Mouse (Mus musculus) c-Kit-positive CD71-positive TER-119-positive erythroid progenitor cells, embryonic 14.5 days (primary cell): Measurements from ENCODE around the gene Arsb.
A peak's percentile ranks its signal among the peaks of the same experiment; 100 is the strongest.

ENCODE experiments used
- DNase-seq: peaks from one replicate; pipeline ENCODE4 v3.0.0-alpha.2; 2013; ENCODE audit warnings: low spot score

Gene Arsb

DNA sequence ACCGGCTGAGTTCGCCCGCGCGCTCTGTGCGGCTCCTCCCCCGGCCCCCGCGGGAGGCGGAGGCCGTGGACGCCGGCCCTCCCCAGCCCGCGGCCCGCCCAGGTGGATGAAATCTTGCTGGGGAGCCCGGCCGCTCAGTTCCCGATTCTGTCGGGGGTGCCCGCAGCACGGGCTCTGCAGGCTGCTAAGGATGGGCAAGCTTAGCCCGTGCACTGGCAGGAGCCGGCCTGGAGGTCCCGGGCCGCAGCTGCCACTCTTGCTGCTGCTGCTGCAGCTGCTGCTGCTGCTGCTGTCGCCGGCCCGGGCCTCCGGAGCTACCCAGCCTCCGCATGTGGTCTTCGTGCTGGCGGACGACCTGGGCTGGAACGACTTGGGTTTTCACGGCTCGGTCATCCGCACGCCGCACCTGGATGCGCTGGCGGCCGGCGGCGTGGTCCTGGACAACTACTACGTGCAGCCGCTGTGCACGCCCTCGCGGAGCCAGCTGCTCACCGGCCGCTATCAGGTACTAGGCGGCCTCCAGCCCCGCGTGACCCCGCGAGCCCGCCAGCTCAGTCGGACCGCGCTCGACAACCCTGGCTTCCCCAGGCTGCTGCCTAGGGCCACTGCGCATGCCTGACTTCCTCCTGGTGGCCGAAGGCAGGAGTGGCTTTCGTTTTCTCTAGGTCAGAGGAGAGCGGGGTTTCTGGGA, at the start of gene Arsb:
TSS of gene Arsb (plus strand) at position 43 of the 691 bp plus-strand sequence.
- peak; percentile 45 for DNase-seq

DNA sequence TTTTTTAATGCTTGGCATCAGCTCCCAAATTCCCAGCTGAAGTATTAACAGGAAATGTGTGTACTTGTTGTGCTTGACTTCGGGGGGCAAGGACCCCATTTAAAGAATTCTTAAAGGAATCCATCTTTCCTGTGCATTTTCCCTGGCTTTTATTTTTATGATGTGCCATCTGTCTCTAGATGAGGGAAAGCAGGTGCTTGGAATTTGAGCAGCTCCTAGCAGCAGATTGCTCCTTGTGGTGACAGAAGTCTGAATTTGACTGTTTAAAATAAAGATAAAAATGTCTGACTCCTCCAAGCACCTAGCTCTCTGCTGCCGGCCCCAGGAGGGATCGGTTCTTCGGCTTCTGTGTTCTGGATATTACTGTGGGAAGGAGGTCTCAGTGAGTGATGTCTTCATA, 49.5 kb upstream of the Arsb start:
- no peak for DNase-seq

DNA sequence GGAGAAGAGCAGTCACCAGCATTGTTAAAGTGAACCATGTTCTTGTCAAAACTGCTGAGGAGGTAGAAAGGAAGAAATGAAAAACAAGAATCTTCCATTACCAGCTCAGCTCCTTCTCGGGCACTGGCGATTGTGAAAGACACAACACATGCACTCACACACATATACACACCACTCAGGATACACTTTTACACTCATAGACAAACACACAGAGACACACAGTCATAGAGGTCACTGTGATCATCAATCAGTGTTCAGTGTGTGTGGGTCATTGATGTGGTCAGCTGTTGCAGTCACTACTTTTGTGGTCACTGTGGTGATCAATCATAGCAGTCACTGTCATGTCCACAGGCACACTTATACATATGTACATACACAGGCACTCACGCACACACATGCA, 48.0 kb upstream of the Arsb start:
- no peak for DNase-seq

DNA sequence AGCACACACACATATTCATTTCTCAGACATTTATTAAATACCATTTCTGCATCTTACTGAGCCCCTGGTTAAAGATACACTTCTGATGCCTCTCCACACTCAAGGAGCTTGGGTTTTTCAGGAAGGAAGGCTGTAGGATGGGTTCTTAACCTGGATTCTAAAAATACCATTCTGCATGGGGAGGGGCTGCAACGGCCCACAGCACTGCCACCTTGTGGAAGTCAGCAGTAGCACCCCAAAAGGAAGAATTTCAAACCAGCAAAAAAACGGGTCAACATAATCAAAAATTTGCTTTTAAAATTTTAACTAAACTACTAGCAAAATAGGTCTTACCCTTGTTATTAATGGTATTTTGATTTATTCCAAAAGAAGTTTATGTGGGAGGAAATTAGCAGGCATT, 47.2 kb upstream of the Arsb start:
- DNase-seq: no peak

DNA sequence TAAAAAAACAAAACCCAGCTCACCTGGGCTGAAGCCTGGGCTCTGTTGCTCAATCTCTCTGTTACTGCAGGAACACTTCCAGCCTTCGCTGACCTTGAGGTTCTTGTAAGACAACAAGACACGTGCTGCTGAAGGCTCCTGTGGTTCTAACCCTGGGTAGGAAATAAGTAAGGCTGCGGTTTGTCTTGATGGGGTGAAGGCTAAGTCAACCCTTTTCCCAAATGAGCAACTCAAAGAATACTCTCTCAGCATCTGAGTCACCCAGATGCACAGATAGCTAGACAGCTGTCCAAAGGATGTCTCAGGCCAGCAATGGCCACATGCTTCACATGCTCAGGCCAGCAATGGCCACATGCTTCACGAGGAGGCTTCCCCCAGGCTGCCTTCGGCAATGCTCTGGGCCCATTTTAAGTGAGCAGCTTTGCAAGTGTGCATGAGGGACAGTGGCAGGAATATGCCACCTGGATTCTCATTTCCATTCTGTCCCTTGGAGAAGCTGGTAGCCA, 36.2 kb upstream of the Arsb start:
- no peak for DNase-seq

DNA sequence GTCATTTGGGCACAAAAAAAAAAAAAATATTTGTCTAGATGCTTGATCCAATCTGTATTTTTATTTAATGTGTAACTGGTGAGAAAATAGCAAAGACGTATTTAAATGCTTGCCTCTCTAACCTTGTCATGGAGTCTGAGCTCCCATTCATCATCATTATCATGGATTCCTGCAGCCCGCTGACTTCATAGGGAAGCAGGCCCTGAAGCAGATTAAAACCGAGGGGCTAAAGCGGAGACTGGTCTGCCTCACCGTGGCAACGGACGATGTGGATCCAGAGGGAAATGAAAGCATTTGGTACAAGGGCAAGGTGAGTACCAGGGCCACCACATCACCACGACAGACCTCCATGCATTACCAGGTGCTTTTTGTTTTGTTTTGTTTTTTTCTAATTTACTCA, 27.3 kb upstream of the Arsb start:
- no peak for DNase-seq

DNA sequence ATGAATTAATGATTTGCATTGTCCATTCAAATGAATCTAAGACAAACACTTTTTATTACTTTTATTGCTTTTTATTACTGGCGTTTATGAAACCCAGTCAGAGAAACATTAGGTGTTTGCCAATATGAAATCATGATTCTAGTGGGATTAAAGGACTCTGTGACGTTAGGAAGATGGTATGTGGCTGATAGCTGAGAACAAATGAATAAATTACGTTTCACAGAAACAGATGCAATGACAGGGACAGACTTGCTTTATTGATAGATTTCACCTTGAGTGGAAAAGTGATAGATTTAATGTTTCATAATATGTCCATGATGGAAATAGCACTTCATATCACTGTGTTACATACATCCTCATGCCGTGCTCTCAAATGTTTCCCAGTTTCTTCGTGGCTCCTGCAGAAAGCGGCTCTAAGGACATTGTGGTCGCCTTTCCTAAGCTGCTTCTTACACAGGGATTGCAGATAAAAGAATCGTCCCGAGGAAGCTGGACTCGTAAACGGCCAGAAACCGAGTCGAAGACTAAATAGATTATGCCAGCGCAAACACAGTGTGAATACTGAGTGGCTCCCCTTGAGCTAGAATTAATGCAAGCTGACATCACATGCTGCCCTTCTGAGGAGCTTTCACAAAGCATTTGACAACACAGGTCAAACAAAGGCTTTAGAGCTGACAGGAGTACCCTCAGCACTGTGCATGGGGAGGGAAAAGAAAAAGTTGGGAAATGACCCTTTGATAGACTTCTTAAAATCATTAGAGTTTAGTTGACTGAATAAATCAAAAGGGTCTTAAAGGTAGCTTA, 18.6 kb upstream of the Arsb start:
- DNase-seq: no peak

DNA sequence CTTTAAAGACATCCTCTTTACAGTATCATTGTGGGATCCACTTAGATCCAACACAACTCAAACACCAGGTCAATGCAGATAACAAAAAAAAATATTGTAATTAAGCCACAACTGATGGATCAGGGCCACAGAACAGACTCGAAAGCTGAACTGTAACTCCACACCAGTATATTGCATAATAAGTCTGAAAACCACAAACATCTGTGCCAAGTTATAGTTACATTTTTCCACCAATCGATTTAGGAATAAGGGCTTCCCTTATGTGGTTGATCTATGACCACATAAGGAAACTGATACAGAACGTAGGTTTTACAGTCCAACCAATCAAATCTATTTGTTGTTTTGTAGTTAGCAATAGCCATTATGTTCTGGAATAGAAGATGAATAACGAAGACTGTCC, 16.3 kb upstream of the Arsb start:
- DNase-seq: no peak

DNA sequence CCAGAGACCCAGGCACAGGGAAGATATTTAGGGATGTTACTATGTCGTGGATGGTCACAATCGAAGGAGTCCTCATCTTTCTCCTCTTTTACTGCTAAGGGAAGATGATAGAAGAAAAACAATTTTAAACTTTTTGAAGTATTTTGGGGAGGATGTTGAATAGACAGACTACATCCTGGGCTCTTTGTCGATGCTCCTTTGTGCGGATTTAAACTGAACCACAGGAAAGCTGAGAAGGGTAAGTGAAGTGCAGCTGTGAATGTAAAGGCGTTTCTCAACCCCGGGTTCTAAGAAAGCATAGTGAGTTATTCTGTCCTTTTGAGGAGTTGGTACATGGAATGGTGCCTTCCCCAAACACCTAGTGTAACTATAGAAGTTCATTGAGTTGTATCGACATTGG, 14.8 kb upstream of the Arsb start:
- DNase-seq: no peak

DNA sequence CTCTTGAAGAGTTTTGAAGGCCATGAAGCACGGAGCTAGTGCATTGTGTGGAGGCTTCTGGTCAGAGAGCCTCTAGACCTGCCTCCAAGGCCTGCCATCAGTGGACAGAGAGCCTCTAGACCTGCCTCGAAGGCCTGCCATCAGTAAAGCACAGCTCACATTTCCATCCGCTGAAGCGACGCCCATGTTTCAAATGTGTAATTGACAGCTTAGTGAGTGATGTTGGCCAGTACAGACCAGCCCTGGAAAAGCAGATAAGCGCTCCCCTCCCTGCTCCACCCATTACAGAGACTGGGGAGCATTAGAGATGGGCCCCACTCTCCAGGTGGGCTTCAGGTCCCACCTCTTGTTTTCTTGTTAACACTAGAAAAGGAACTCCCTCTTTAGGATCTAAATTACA, 13.9 kb upstream of the Arsb start:
- no peak for DNase-seq

DNA sequence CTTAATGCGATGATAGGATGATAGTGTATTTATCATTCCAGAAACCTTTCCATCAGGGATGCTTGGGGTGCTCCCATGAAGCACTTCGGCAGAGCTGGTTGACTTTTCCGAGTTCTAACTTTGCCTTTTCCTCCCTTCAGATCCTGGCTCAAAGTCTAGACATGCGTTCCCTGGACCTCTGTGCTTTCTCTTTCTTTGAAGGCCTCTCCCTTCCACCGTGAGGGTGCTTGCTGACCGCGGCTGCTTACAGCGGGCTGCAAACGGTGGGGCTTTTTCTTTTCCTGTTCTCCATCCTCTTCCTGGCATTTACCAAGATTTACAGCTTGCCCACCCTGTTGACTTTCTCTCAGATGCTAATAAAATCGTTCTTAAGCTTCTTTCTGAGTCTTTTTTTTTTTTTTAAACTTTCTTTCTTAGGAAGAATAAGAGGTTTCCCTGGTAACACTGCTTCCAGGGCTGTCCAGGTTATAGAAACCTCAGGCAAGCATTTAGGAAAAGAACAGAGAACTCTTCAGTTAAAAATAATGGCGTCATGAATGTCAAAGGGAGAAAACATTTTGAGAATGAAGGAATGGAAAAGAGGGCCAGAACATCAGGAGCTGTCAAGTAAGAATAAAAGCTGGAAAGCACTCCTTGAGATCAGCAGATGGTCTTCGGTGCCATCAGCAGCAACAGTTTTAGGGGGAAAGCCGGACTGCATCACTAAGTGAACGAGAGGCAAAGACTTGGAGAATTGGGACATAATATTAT, 13.1 kb upstream of the Arsb start:
- no peak for DNase-seq

DNA sequence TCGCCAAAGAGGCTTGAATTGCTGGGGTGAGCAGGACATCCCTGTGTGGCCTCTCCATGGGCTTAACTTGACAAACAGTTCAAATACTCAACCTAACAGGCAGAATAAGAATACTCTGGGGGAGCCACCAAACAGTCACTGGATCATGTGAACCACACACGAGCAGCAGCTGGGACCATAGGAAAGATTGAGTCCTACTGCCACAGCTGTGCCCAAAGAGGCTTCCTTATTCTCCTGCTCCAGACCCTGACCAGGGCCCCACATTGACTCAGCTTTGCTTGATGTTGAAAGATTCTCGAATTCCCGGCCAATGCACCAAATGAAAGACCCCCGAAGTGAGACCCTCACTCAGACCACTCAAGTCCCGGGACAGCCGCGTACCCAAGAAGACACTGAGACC, 9.6 kb upstream of the Arsb start:
- DNase-seq: no peak

DNA sequence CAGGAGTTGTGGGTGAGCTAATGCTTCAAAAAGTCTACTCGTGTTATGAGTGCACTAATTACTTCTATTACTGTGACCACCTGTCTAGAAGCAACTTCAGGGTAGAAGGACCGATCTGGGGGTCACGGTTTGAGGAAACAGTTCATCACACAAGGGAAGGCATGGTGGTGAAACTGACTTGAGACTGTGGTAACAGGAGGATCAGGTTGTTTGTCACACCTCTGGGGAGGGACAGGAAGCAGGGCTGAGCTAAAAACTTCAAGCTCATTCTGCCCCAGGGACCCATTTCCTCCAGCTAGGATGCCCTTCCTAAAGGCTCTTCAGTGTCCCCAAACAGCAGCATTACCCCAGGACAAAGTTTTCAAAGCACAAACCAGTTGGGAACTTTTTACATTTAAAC, 8.6 kb upstream of the Arsb start:
- DNase-seq: no peak

DNA sequence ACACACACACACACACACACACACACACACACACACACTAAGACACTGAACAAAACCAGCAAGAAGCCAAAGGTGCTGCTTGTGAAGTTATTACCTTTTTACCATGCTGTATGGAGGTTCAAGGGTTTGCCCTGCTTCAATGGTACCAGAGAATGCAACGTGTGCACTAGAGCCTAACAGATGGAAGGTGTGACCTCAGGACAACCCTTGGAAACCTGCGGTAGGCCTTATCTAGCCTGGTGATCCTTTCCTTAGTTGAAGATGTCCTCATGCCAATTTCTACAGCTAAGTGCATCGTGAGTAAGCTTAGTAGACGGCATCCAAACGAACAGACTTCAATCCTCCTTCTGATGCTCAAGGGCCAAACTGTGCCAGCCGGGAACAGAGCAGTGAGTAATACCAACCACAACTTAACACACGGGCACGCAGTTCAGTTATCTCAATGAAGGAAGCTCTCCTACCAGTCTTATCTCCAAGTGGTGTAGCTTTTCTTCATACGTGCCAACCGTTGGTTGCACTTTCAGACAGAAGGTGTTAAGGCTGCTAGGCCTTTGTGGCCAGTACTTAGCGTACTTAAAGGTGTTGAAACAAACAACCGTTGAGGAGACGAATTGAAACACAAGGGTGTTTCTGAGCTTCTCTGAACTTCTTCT, 7.0 kb upstream of the Arsb start:
- DNase-seq: no peak

DNA sequence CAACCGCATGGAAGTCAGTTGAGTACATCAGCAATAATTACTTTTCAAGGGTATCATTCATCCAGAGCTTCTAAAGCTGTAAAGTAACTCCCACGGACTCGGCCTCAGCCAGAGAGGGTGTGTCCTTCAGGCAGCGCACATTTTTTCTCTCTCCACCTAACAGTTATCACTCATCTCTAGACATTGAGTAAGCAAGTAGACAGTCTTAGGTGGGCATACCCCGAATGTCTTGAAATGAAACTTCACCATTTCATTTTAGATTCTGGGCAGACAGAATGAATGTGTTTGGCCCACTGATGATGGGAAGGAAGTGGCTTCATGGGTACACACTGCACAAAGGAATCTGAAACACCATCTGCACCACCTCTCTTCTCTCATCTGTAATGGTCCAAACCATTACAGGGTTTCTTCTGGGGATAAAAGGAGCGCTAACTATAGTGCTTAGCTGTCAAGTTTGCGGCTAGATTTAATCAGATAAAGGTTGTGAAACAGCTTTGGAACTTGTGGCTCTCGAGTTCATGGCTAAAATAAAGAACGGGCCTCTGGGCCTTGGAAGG, 321 bp upstream of the Arsb start:
- DNase-seq: peak; percentile 15

DNA sequence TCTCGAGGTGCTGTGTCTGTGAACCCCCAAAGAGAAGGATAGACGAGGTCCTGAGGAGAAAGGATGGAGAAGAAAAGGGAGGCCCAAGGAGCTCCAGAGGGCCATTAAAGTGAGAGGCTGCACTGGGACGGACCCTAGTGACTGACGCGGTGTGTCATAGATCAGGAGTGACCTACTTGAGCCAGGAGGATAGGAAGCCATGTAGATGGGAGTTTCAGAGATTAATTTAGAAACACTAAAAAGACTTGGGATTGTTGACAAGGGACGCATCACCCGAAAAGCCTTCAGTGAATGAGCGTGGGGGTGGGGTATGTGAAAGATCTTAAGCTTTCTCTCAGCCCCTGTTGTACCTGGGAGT, 828 bp downstream of the Arsb start:
- no peak for DNase-seq

DNA sequence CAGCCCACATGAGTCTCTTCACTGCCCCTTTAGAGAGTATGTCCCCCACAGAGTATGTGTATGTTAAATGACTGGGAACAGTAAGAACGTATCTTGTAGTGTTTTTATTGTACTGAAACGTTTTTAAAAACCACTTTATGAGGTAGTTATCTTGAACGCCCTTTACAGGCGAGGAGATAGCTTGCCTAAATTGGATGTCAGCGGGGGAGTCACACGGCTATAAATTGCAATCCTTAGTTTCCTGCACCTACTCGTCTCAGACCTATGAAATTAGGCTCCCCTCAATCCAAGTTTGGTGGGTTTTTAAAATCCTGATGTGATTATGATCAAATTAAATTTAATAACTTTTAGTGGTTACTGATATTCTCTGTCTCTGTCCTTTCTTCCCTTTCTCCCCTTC, 1.4 kb downstream of the Arsb start:
- no peak for DNase-seq

DNA sequence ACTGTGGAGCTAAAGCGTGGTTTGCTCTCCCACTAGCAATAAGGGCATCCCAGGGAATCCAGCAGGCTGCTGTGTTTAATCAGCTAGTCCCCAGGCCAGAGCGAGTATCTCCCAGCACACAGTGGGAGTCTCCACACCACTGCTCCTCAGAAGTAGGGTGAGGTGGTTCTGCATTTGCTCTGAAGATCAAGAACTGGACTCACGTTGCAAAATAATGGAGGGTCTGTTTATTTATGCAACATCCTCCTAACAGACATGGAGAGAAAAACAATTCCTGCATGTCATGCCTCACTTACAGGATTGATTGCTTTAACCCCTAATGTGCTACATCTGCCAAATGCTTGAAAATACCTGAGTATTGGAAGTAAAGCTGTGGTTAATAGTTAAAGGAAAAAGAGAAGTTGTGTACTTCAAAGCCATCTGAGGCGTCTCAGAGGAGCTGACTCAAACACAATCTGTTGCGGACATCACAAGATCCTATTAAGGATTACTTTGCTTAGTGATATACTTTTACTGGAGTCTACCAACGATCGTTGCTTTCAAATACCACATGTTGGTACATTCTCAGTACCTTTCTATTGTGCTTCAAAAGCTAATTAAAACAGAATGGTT, 2.4 kb downstream of the Arsb start:
- DNase-seq: no peak

DNA sequence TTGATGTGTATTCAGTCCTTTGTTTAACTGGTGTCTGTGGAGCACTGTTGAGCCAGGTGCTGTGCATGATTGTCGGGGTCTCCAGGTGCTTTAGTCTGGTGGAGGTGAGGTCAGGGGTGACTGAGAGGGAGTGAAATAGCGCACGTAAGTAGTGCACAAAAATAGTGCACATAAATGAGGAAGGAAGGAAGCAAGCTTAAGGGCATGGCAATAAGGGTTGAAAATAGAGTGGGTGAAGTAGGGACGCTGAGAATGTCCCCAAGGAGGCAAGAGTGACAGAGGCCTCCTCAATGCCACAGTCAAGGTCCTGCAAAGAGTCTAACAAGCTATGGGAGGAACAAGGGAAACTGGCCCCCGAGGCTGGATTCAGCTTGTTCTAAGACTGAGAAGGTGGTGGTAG, 11.4 kb downstream of the Arsb start:
- no peak for DNase-seq

DNA sequence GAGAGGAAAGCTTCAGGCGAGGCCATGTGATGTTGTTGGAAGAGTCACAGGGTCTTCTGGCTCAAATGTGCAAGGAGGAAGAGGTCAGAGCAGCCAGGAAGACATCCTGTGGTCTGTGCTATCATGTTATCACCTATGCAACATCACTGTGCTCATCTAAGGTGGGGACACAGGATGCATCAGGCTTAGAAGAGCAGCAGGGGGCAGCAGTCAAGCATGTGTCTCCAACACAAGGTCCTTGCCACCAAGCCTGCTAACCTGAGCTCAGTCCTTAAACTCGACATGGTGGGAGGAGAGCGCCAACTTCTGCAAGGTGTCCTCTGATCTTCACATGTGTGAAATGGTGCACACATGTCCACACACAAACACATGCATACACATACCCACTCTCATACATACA, 13.9 kb downstream of the Arsb start:
- no peak for DNase-seq

DNA sequence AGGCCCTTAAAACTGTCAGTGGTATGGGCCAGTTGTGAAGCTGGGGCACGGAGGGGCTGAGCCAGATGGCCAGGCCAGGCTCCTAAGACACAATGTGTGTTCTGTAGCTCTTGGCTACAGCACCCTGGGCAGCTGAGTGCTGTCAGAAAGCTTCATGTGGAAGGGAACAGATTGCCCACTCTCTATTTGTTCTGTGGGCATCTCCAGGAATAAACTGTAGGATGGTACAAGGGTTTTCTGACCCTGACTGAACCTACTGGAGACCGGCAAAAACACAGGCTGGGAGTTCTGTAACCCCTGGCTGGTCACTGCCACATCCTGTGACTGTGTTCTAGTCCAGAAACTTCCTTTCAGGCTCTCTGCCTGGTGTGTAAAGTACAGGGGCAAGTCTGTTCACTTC, 14.6 kb downstream of the Arsb start:
- no peak for DNase-seq

DNA sequence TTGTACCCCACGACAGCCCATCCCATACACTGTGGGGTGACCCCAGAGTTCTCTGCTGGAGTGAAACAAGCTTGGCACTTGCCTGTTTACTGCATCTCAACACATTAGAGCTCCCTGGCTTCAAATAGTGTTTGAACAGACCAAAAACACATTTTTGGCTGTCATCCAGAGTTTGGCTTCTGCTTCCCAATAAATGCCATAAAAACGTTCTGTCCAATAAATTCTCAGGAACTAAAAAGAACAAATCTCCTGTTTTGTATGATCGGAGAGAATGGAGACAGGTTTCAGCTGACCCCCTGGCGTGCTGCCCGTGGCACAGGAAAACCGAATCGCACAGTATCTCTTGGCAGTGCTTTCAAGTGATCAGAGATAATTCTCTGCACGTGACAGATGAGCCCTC, 16.2 kb downstream of the Arsb start:
- no peak for DNase-seq
